Mouse (Mus musculus): ENCODE data around the gene Riiad1. TPM values are rescaled to one million over a fixed set of nuclear protein-coding genes. Genes with fewer than 3 reads are reported as not detected.

Riiad1 gene
- polyA plus RNA-seq, 1 experiment from 2014 or later = 0.99 TPM

DNA sequence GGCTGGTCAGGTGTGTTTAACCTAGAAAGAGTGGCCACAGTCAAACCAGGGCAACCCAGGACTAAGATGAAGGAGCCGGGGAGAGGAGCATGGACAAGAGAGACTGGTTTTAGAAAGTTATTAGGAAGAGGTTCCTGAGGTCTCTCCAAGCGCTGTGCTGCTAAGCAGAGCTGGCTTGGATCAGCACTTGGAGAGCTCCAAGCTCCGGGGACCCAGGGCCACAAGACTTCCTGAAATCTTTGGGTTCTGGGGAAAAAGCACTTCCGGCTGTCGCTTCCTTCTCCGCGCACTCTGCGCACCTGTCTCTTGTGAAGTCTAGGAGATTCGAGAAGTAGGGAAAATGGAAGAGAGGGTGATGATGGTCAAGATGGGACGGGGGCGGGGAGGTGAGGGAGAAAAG lies 577 bp downstream of the Riiad1 start:
- H3K9ac ChIP-seq (replicated peaks; ENCODE audit: low read length) = no peak overlapping the region
- 0 out of 2 replicates have a peak overlapping the region, but pooled peaks have one; percentile 22 for H3K4me3 ChIP-seq (ENCODE audit: low read length)
- no peak for ATAC-seq (ENCODE audit: low FRiP score, low TSS enrichment)
- no peaks in the 10 kb centered on the region for H3K9me3 ChIP-seq (ENCODE audit: low read length)
- H3K4me1 ChIP-seq (ENCODE audit: insufficient read depth, low read length) = 0 out of 2 replicates have a peak, but pooled peaks cover 2% of the 10 kb centered on the region
- no peak overlapping the region for H3K27ac ChIP-seq (ENCODE audit: low read length)
- peaks cover 15% of the 10 kb centered on the region for H3K27me3 ChIP-seq (ENCODE audit: insufficient read depth, low read length)
- 2% methylated on average over 11 of the region's 11 CpGs for WGBS
- no peaks in the 10 kb centered on the region for H3K36me3 ChIP-seq (ENCODE audit: insufficient read depth, low read length)
- H3K4me2 ChIP-seq (replicated peaks; ENCODE audit: low read depth, low read length) = peak overlapping the region; percentile 43

DNA sequence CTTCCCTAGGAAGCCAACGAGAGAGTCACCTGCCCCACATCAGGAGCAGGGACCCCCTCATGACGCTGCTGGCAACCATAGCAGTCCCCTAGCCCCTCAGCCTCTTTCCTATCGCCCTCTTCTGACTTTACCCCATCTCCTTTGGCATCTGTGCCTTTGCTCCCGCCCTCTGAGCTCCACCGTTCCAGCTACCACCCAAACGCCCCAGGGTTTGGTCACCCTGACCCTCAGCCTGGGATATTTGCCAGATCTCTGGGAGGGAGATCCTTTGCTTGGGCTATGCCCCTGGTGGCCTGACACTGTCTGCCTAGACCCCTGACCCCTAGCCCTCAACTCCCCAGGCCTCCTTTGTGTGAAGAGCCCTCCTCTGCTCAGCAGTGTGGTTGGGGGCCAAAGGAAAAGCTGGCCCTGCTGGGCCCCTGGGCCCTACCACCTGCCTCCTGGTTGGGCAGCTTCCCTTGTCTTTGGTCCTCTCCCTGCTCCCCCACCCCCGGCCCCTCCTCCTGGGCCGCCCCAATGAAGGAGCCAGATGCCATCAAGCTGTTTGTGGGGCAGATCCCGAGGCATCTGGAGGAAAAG lies 1.5 kb downstream of the Riiad1 start:
- Histone ChIP-seq H3K36me3 (ENCODE audit: insufficient read depth, low read length) (no peaks in the 10 kb centered on the region), H3K9ac (replicated peaks; ENCODE audit: low read length) (no peak overlapping the region), H3K4me3 (ENCODE audit: low read length) (no peak overlapping the region)

DNA sequence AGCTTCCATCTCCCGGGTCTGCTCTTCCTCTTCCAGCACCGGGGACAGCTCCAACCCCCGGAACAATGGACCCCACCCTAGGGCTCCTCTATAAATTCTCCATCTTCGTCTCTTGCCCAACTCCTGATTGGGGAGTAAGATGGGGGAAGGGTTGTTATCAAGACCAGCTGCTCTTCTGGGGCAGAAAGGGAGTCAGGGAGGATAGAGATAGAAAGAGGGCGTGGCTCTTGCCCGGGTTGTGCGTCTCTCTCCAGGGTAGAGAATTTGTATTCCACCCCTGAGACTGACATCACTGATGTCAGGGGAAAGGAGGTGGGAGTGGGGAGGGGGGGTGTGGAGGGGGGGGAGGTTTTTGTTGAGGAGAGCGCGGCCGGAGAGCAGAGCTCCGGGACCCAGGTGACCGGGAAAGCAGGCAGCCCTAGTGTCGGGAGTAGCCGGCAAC lies 2.1 kb downstream of the Riiad1 start, which contains the start of gene Celf3:
Gene Celf3, plus strand, starts transcription at position 315 of the 442 bp plus-strand sequence.
- 2% methylated on average over 11 of the region's 14 CpGs for WGBS
- H3K9me3 ChIP-seq (ENCODE audit: low read length) = no peaks in the 10 kb centered on the region
- H3K9ac ChIP-seq (replicated peaks; ENCODE audit: low read length) = no peak within 1 kb of the TSS
- H3K4me1 ChIP-seq (ENCODE audit: insufficient read depth, low read length) = peaks cover 9% of the 10 kb centered on the region; the same call in 1 of the 2 replicates
- H3K27ac ChIP-seq (ENCODE audit: low read length) = no peak within 1 kb of the TSS
- no peak within 1 kb of the TSS for H3K4me3 ChIP-seq (ENCODE audit: low read length)
- peaks cover 15% of the 10 kb centered on the region for H3K27me3 ChIP-seq (ENCODE audit: insufficient read depth, low read length)
- no peak for ATAC-seq (ENCODE audit: low FRiP score, low TSS enrichment)
- H3K4me2 ChIP-seq (replicated peaks; ENCODE audit: low read depth, low read length) = no peak within 1 kb of the TSS
- no peaks in the 10 kb centered on the region for H3K36me3 ChIP-seq (ENCODE audit: insufficient read depth, low read length)

More for the DNA sequence above, 1.5 kb downstream of the Riiad1 start:
- peaks cover 15% of the 10 kb centered on the region for H3K27me3 ChIP-seq (ENCODE audit: insufficient read depth, low read length)
- no peak overlapping the region for H3K4me2 ChIP-seq (replicated peaks; ENCODE audit: low read depth, low read length)
- ATAC-seq (ENCODE audit: low FRiP score, low TSS enrichment) = no peak
- no peaks in the 10 kb centered on the region for H3K9me3 ChIP-seq (ENCODE audit: low read length)
- H3K4me1 ChIP-seq (ENCODE audit: insufficient read depth, low read length) = peaks cover 5% of the 10 kb centered on the region; the same call in 1 of the 2 replicates
- 9% methylated on average over 9 of the region's 9 CpGs for WGBS
- no peak overlapping the region for H3K27ac ChIP-seq (ENCODE audit: low read length)

DNA sequence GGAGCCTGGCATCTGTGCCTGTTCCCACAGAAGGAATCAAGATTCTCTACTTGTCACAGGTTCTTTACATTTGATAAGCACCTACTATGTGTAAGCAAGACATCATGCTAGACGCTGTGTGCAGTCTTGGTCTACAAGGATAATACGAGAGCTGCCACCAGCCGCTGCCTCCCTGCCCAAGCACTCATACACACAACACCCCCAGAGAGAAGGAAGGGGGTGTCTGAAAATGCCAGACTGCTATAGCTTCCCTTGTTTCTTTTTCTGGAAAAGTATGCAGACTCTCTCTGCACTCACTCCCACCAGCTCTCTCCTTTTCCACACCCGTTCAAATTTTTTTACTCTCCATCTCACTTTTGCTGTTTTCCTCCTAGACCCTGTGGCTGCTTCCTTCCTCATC lies 2.7 kb downstream of the Riiad1 start:
- H3K9ac ChIP-seq (replicated peaks; ENCODE audit: low read length) = no peak overlapping the region
- no peak for ATAC-seq (ENCODE audit: low FRiP score, low TSS enrichment)
- 83% methylated on average over 4 of the region's 4 CpGs for WGBS
- peaks cover 15% of the 10 kb centered on the region for H3K27me3 ChIP-seq (ENCODE audit: insufficient read depth, low read length)
- H3K9me3 ChIP-seq (ENCODE audit: low read length) = no peaks in the 10 kb centered on the region
- no peak overlapping the region for H3K4me2 ChIP-seq (replicated peaks; ENCODE audit: low read depth, low read length)
- no peak overlapping the region for H3K27ac ChIP-seq (ENCODE audit: low read length)
- no peak overlapping the region for H3K4me3 ChIP-seq (ENCODE audit: low read length)
- H3K36me3 ChIP-seq (ENCODE audit: insufficient read depth, low read length) = no peaks in the 10 kb centered on the region
- H3K4me1 ChIP-seq (ENCODE audit: insufficient read depth, low read length) = peaks cover 14% of the 10 kb centered on the region

DNA sequence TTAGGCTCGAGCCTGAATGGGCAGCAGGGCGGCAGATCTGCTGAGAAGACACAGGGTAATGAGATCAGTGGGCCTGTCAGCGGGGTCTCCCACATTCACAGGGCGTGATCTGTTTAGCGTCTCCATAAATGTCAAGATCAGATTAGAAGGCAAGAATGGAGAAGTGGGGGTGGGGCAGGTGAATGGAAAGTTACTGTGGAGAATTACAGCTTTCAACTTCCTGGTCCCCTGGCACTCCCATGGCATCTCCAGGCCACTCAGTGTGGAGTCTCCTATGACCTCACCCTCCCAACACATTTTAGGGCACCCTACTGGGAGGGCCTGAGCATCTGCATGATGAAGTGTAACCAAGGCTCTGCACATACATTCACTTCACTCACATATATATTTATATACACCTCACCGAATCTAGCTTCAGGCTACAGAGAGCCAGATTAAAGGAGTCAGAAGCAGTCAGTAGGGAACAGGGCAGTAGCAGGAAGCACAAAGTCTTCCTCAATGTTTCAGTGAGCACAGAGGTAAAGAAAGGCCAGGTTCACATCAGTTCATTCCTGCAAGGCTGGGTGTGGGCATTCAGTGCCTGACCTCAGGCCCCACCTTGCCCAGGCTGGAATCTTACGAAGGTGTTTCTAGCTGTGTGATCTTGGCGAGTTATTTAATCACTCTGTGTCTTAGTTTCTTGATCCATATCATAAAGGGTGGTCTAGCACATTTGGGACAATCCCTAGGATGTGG lies 3.7 kb downstream of the Riiad1 start:
- Histone ChIP-seq H3K4me1 (ENCODE audit: insufficient read depth, low read length) (peaks cover 17% of the 10 kb centered on the region), H3K9ac (replicated peaks; ENCODE audit: low read length) (no peak overlapping the region), H3K4me3 (ENCODE audit: low read length) (no peak overlapping the region), H3K27ac (ENCODE audit: low read length) (no peak overlapping the region), H3K27me3 (ENCODE audit: insufficient read depth, low read length) (peaks cover 16% of the 10 kb centered on the region), H3K4me2 (replicated peaks; ENCODE audit: low read depth, low read length) (no peak overlapping the region), H3K36me3 (ENCODE audit: insufficient read depth, low read length) (no peaks in the 10 kb centered on the region), H3K9me3 (ENCODE audit: low read length) (no peaks in the 10 kb centered on the region)
- WGBS = 46% methylated on average over 8 of the region's 8 CpGs
- no peak for ATAC-seq (ENCODE audit: low FRiP score, low TSS enrichment)

DNA sequence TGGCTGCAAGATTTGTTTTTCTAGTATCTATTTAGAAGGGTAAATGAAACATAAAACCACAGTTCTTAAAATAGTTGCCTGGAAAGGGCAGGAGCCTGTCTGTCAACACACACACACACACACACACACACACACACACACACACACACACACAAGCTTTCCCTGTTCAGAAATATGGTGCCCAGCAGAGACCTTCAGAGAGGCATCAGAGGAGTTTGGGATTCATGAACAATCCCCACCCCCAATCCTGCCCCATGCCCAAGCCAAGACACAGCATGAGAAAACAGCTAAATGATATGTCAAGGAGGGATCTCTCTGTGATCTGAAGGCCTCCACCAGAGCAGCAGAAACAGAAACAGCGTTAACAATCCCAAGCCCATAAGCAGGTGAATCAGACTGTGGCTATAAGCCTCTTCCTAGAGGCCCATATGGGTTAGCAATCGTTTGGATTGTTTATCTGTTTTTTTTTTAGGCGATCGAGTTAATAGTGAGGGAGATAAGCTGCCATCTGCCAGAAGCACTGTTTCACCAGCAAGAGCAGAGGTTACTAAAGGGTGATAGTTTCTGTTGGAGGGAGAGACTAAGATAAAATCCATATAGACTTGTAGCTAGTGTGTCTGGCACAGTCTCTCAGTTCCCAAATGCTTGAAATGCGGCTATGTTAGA lies 6.4 kb downstream of the Riiad1 start:
- Histone ChIP-seq H3K4me1 (ENCODE audit: insufficient read depth, low read length) (peaks cover 17% of the 10 kb centered on the region), H3K4me3 (ENCODE audit: low read length) (no peak overlapping the region), H3K27me3 (ENCODE audit: insufficient read depth, low read length) (peaks cover 6% of the 10 kb centered on the region), H3K9me3 (ENCODE audit: low read length) (no peaks in the 10 kb centered on the region), H3K36me3 (ENCODE audit: insufficient read depth, low read length) (no peaks in the 10 kb centered on the region), H3K4me2 (replicated peaks; ENCODE audit: low read depth, low read length) (no peak overlapping the region), H3K9ac (replicated peaks; ENCODE audit: low read length) (no peak overlapping the region), H3K27ac (ENCODE audit: low read length) (no peak overlapping the region)
- no peak for ATAC-seq (ENCODE audit: low FRiP score, low TSS enrichment)
- WGBS = 67% methylated on average over 5 of the region's 5 CpGs

DNA sequence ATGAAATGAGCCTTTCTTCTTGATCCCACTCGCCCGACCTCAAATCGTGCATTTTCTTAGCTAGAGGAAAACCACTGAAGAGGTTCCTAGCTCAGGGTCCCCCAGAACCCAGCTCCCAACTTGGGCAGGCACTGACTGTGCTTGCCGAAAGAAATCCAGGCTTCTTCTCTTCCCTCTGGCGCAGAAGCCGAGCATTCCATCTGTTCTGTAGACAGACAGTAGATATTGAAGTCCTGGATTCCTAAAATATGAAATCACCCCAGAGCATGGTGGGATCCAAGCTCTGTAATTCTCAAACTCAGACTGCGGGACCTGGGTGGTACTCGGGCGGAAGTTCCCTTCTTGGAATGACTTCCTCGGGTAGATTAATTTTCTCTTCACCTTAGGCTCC lies 7.0 kb downstream of the Riiad1 start:
- no peak for ATAC-seq (ENCODE audit: low FRiP score, low TSS enrichment)
- H3K27ac ChIP-seq (ENCODE audit: low read length) = 0 out of 2 replicates have a peak overlapping the region, but pooled peaks have one; percentile 34
- WGBS = 39% methylated on average over 10 of the region's 10 CpGs

DNA sequence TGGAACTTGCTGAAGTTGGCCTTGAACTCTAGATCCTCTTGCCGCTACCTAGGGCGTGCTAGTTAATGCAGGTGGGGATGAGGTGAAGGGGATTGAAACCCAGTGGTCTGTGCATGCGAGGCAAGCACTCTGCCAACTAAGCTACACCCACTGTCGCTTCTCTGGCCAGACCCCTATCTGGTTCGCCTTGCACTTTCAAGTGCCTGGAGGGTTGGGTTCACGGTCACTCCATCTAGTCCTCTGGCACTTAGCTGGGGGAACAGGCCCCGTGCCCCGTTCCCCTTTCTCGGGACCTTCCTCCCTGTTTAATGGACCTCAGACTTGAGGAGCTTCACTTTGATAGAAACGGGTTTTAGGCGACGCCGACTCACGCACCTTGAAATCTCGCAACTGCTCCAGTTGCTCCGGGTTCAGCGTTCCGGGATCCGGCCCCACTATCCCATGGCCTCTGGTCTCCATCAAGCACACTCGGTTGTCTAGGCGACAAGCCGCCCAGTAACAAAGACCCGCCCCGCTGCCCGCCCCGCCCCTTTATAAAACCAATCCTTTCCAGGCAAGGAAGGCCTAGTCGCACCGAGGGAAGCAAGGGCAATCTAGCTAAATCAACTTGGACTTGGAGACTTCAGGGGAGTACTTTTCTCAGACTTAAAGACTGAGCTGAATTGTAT lies 7.6 kb downstream of the Riiad1 start:
- 11% methylated on average over 28 of the region's 28 CpGs for WGBS
- peak overlapping the region; percentile 44 for H3K4me2 ChIP-seq (replicated peaks; ENCODE audit: low read depth, low read length)
- H3K27ac ChIP-seq (ENCODE audit: low read length) = 0 out of 2 replicates have a peak overlapping the region, but pooled peaks have one; percentile 34
- H3K9ac ChIP-seq (replicated peaks; ENCODE audit: low read length) = 0 out of 2 replicates have a peak overlapping the region, but pooled peaks have one; percentile 11
- H3K4me3 ChIP-seq (ENCODE audit: low read length) = peak overlapping the region; percentile 14
- ATAC-seq (ENCODE audit: low FRiP score, low TSS enrichment) = peak; percentile 77; the same call in 1 of the 2 replicates
- H3K27me3 ChIP-seq (ENCODE audit: insufficient read depth, low read length) = 0 out of 2 replicates have a peak, but pooled peaks cover 2% of the 10 kb centered on the region
- no peaks in the 10 kb centered on the region for H3K36me3 ChIP-seq (ENCODE audit: insufficient read depth, low read length)
- H3K4me1 ChIP-seq (ENCODE audit: insufficient read depth, low read length) = peaks cover 14% of the 10 kb centered on the region
- H3K9me3 ChIP-seq (ENCODE audit: low read length) = no peaks in the 10 kb centered on the region

More for the DNA sequence above, 7.0 kb downstream of the Riiad1 start:
- H3K27me3 ChIP-seq (ENCODE audit: insufficient read depth, low read length) = 0 out of 2 replicates have a peak, but pooled peaks cover 2% of the 10 kb centered on the region
- no peaks in the 10 kb centered on the region for H3K36me3 ChIP-seq (ENCODE audit: insufficient read depth, low read length)
- 0 out of 2 replicates have a peak overlapping the region, but pooled peaks have one; percentile 11 for H3K9ac ChIP-seq (replicated peaks; ENCODE audit: low read length)
- peaks cover 17% of the 10 kb centered on the region for H3K4me1 ChIP-seq (ENCODE audit: insufficient read depth, low read length)
- H3K4me2 ChIP-seq (replicated peaks; ENCODE audit: low read depth, low read length) = peak overlapping the region; percentile 44
- H3K4me3 ChIP-seq (ENCODE audit: low read length) = no peak overlapping the region; the same call in 1 of the 2 replicates
- H3K9me3 ChIP-seq (ENCODE audit: low read length) = no peaks in the 10 kb centered on the region

DNA sequence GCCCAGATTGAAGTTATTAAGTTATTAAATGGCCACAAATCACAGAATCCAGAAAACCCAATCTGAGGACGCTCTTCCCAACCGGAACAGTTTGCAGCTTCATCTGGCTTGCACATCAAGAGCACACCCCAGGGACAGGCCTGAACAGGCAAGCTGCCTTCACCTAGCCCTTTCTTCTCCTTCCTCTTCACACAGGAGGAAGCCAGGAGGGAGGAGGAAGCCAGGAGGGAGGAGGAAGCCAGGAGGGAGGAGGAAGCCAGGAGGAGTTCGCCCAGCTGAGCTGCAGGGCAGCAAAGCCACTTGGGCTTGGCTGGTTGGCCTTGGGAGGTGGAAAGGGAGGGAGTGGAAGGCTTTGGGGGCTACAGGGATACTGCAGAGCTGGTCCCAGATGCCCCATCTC lies 11.2 kb downstream of the Riiad1 start:
- Histone ChIP-seq H3K36me3 (ENCODE audit: insufficient read depth, low read length) (no peaks in the 10 kb centered on the region), H3K4me3 (ENCODE audit: low read length) (no peak overlapping the region), H3K4me1 (ENCODE audit: insufficient read depth, low read length) (peaks cover 14% of the 10 kb centered on the region), H3K9me3 (ENCODE audit: low read length) (no peaks in the 10 kb centered on the region), H3K9ac (replicated peaks; ENCODE audit: low read length) (no peak overlapping the region), H3K27me3 (ENCODE audit: insufficient read depth, low read length) (0 out of 2 replicates have a peak, but pooled peaks cover 2% of the 10 kb centered on the region), H3K4me2 (replicated peaks; ENCODE audit: low read depth, low read length) (no peak overlapping the region), H3K27ac (ENCODE audit: low read length) (peak overlapping the region; percentile 0; the same call in 1 of the 2 replicates)
- no peak for ATAC-seq (ENCODE audit: low FRiP score, low TSS enrichment)
- 38% methylated on average over 3 of the region's 3 CpGs for WGBS

All from kidney, embryonic 16.5 days (tissue).